Comparison of ENCODE assay signal across 11 mouse cellular contexts in the genomic region with DNA sequence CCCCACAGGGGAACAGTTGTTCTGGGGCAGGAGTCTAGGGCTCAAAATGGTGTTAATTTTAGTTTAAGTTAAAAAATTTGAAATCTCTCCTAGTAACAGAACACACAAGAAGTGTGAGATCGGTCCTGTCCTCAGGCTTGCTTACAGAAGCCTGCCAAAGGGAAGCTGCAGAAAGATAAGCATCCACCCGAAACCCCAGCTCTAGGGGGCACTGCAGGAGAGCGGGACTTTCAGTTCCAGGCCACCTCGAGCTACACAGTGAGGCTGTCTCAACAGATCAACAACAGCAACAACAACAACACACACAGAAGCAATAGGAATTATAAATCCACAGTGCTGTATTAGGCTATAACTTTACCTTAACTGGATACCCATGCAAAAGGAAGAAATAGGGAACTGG. TPM values are rescaled to one million over a fixed set of nuclear protein-coding genes. Genes with fewer than 3 reads are reported as not detected.
DNase-seq lines count a peak whose midpoint lies in the region; ATAC-seq and TF ChIP-seq lines count a peak whose summit lies in the region.
"Had no signal": no experiment of that assay in that cellular context is flagged by ENCODE, and none has a peak within 500 bp of the region (broad histone marks: within the 10 kb centered on the region; RNA-seq: fewer than 3 reads in every experiment).

No protein-coding gene starts in this region.

- no peaks in the 10 kb centered on the region for H3K27me3 ChIP-seq in forebrain, postnatal 0 days (ENCODE audit: insufficient read depth, low read length)
- H3K27me3 ChIP-seq in forebrain, embryonic 15.5 days, result no peaks in the 10 kb centered on the region
- H3K27me3 ChIP-seq in midbrain, embryonic 14.5 days (ENCODE audit: control insufficient read depth, insufficient read depth, low read length), result no peaks in the 10 kb centered on the region
- H3K27me3 ChIP-seq: embryonic facial prominence, embryonic 13.5 days had no signal

- H3K4me3 ChIP-seq in forebrain, postnatal 0 days (ENCODE audit: low read depth, low read length), result no peak overlapping the region
- H3K4me3 ChIP-seq in forebrain, embryonic 15.5 days, result no peak overlapping the region
- H3K4me3 ChIP-seq in lung, adult 2 months (replicated peaks; ENCODE audit: extremely low read depth, low read depth, low read length), result no peak overlapping the region
- no peak overlapping the region for H3K4me3 ChIP-seq in midbrain, embryonic 14.5 days (replicated peaks; ENCODE audit: low read depth, low read length)
- H3K4me3 ChIP-seq: embryonic facial prominence, embryonic 13.5 days had no signal

- 0 out of 2 replicates have a peak, but pooled peaks have one; percentile 12 for TF ChIP-seq CTCF in forebrain, postnatal 0 days (IDR thresholded peaks at IDR 0.05; ENCODE audit: low read depth)
- TF ChIP-seq CTCF in lung, adult 2 months (IDR thresholded peaks at IDR 0.05; ENCODE audit: insufficient read depth, low read length), result peak; percentile 36; the same call in 1 of the 2 replicates

- no peaks in the 10 kb centered on the region for H3K36me3 ChIP-seq in forebrain, postnatal 0 days (ENCODE audit: insufficient read depth)
- peaks cover 8% of the 10 kb centered on the region for H3K36me3 ChIP-seq in forebrain, embryonic 15.5 days
- 0 out of 2 replicates have a peak, but pooled peaks cover 4% of the 10 kb centered on the region for H3K36me3 ChIP-seq in midbrain, embryonic 14.5 days (ENCODE audit: control insufficient read depth, insufficient read depth, low read length)

- H3K9ac ChIP-seq in forebrain, postnatal 0 days, result no peak overlapping the region
- H3K9ac ChIP-seq in forebrain, embryonic 15.5 days (replicated peaks), result no peak overlapping the region
- no peak overlapping the region for H3K9ac ChIP-seq in midbrain, embryonic 14.5 days (replicated peaks; ENCODE audit: low read length)
- H3K9ac ChIP-seq: embryonic facial prominence, embryonic 13.5 days had no signal

- no peak overlapping the region for H3K4me2 ChIP-seq in forebrain, postnatal 0 days (ENCODE audit: low read depth)
- no peak overlapping the region for H3K4me2 ChIP-seq in forebrain, embryonic 15.5 days (replicated peaks)
- no peak overlapping the region for H3K4me2 ChIP-seq in midbrain, embryonic 14.5 days (ENCODE audit: low read length)
- H3K4me2 ChIP-seq: embryonic facial prominence, embryonic 13.5 days had no signal

- TF ChIP-seq POLR2A in lung, adult 2 months (IDR thresholded peaks at IDR 0.05; ENCODE audit: borderline replicate concordance, extremely low read depth, low read depth, low read length), result no peak

- no peak for DNase-seq in forebrain, postnatal 0 days
- peak; percentile 19 for DNase-seq in lung, adult 2 months
- DNase-seq in lung, postnatal 10 days, result no peak
- DNase-seq in kidney, adult 9 months, result peak; percentile 40
- DNase-seq in thymus, postnatal 25 days, result peak; percentile 17
- no peak for DNase-seq in midbrain, embryonic 14.5 days
- DNase-seq: cerebellum, adult 11-12 months had no signal

- no peak overlapping the region for H3K27ac ChIP-seq in forebrain, postnatal 0 days (ENCODE audit: low read depth, low read length)
- no peak overlapping the region for H3K27ac ChIP-seq in forebrain, embryonic 15.5 days (replicated peaks)
- H3K27ac ChIP-seq in midbrain, embryonic 14.5 days (replicated peaks; ENCODE audit: low read depth, low read length), result no peak overlapping the region
- H3K27ac ChIP-seq: embryonic facial prominence, embryonic 13.5 days had no signal

- H3K9me3 ChIP-seq in forebrain, postnatal 0 days (ENCODE audit: low read length), result no peaks in the 10 kb centered on the region
- H3K9me3 ChIP-seq in forebrain, embryonic 15.5 days, result no peaks in the 10 kb centered on the region
- H3K9me3 ChIP-seq in midbrain, embryonic 14.5 days (ENCODE audit: control insufficient read depth, low read length), result no peaks in the 10 kb centered on the region
- H3K9me3 ChIP-seq: embryonic facial prominence, embryonic 13.5 days had no signal

- H3K4me1 ChIP-seq in forebrain, postnatal 0 days (ENCODE audit: insufficient read depth), result no peaks in the 10 kb centered on the region
- no peaks in the 10 kb centered on the region for H3K4me1 ChIP-seq in forebrain, embryonic 15.5 days
- H3K4me1 ChIP-seq in lung, adult 2 months (ENCODE audit: control insufficient read depth, insufficient read depth, low read length), result no peaks in the 10 kb centered on the region
- H3K4me1 ChIP-seq in midbrain, embryonic 14.5 days (ENCODE audit: control insufficient read depth, insufficient read depth, low read length), result no peaks in the 10 kb centered on the region
- H3K4me1 ChIP-seq: embryonic facial prominence, embryonic 13.5 days had no signal

- 83% methylated on average over 4 of the region's 4 CpGs for WGBS in forebrain, postnatal 0 days
- 90% methylated on average over 4 of the region's 4 CpGs for WGBS in forebrain, embryonic 15.5 days
- 80% methylated on average over 4 of the region's 4 CpGs for WGBS in lung, adult 2 months
- WGBS in midbrain, embryonic 14.5 days, result 93% methylated on average over 4 of the region's 4 CpGs

- ATAC-seq in forebrain, postnatal 0 days, result no peak
- no peak for ATAC-seq in forebrain, embryonic 15.5 days (replicated peaks)
- ATAC-seq in midbrain, embryonic 14.5 days (ENCODE audit: low FRiP score, low TSS enrichment), result no peak
- no peak for ATAC-seq in monocyte, adult 5-6 weeks (replicated peaks; ENCODE audit: insufficient number of reproducible peaks, low FRiP score, low TSS enrichment, poor library complexity, severe bottlenecking)
- ATAC-seq: midbrain, embryonic 16.5 days had no signal

RNA-seq across cellular contexts. Expression of gene Ect2, which starts 35.5 kb away (rescaled TPM):
- total RNA-seq in forebrain, postnatal 0 days (2014; rRNA removed), result 5.3 and 5.5 TPM in 2 replicates
- 3.5 and 4.7 TPM in 2 replicates for polyA plus RNA-seq in forebrain, postnatal 0 days (2015; fragmentation: Nextera tagmentation; extraction: Ambion mirVana)
- polyA plus RNA-seq in forebrain, embryonic 15.5 days (2015; fragmentation: Nextera tagmentation; extraction: Ambion mirVana), result 34.2 and 34.7 TPM in 2 replicates
- polyA plus RNA-seq in lung, adult 2 months (2012; rRNA removed), result 0.24 and 0.86 TPM in 2 replicates
- 6.1 and 16.9 TPM in 2 replicates for polyA plus RNA-seq in midbrain, embryonic 14.5 days (2014; fragmentation: Nextera tagmentation; extraction: Ambion mirVana)
- total RNA-seq in monocyte, adult 5-6 weeks (2017), result 2.9 to 7.0 TPM (median 6.5 TPM) in 3 replicates

Comparison
In these comparisons a context has a peak if more than half of its experiments do, and no peak if none do; other contexts are left out.
1. DNase-seq: peak in lung, adult 2 months (single experiment), kidney, adult 9 months (single experiment) and thymus, postnatal 25 days (single experiment); none in forebrain, postnatal 0 days (single experiment), lung, postnatal 10 days (single experiment) and midbrain, embryonic 14.5 days (single experiment).